Mouse (Mus musculus) ES-Bruce4 (cell line): ENCODE results near the gene 6820408C15Rik. TPM values are rescaled to one million over a fixed set of nuclear protein-coding genes. Genes with fewer than 3 reads are reported as not detected.

Experiments
- H3K27ac ChIP-seq: 2 replicates; pipeline ENCODE4 v1.5.1; 2012; ENCODE audit warnings: low read length, inconsistent platforms; ENCODE audit not compliant: insufficient read depth
- H3K27me3 ChIP-seq: 2 replicates; pipeline ENCODE4 v1.6.1; 2012; ENCODE audit warnings: mild to moderate bottlenecking, low read length, inconsistent platforms; ENCODE audit not compliant: control insufficient read depth, poor library complexity, insufficient read depth, severe bottlenecking
- H3K36me3 ChIP-seq: 2 replicates; pipeline ENCODE4 v1.6.1; 2012; ENCODE audit warnings: inconsistent platforms, mild to moderate bottlenecking, low read length, moderate library complexity; ENCODE audit not compliant: control insufficient read depth, poor library complexity, insufficient read depth, severe bottlenecking
- H3K4me1 ChIP-seq: one replicate; pipeline ENCODE4 v1.8.1; 2011; ENCODE audit warnings: low read length; ENCODE audit not compliant: control insufficient read depth, insufficient read depth
- H3K4me3 ChIP-seq: 2 replicates; pipeline ENCODE4 v1.5.1; 2011; ENCODE audit warnings: low read depth, mild to moderate bottlenecking, low read length
- H3K9ac ChIP-seq: 2 replicates; pipeline ENCODE4 v1.6.1; 2012; ENCODE audit warnings: low read depth, mild to moderate bottlenecking, inconsistent platforms; ENCODE audit not compliant: poor library complexity, severe bottlenecking
- H3K9me3 ChIP-seq: replicated peaks from 2 replicates; pipeline ENCODE4 v1.6.1; 2012; ENCODE audit warnings: mild to moderate bottlenecking, low read length, inconsistent platforms; ENCODE audit not compliant: control insufficient read depth, poor library complexity, insufficient read depth, severe bottlenecking
- CTCF ChIP-seq: IDR thresholded peaks from one replicate; pipeline ENCODE4 v1.8.1; 2011; ENCODE audit warnings: low read depth, low read length
- EP300 ChIP-seq: IDR thresholded peaks from 2 replicates; pipeline ENCODE4 v1.6.1; 2011; ENCODE audit warnings: low read depth, low read length; ENCODE audit not compliant: insufficient read depth
- POLR2A ChIP-seq: IDR thresholded peaks from one replicate; pipeline ENCODE4 v1.8.1; 2011; ENCODE audit warnings: low read length; ENCODE audit not compliant: insufficient read depth
- polyA plus RNA-seq: library from polyadenylated mRNA; stranded (reverse); fragments of >200 nt; gene quantifications from 2 replicates; pipeline ENCODE4 v1.2.4, GENCODE M21; 2011; ENCODE audit warnings: low read depth; ENCODE audit not compliant: missing spikeins, insufficient read depth, insufficient read length

The 6820408C15Rik gene
- polyA plus RNA-seq, 1 experiment: not detected

DNA sequence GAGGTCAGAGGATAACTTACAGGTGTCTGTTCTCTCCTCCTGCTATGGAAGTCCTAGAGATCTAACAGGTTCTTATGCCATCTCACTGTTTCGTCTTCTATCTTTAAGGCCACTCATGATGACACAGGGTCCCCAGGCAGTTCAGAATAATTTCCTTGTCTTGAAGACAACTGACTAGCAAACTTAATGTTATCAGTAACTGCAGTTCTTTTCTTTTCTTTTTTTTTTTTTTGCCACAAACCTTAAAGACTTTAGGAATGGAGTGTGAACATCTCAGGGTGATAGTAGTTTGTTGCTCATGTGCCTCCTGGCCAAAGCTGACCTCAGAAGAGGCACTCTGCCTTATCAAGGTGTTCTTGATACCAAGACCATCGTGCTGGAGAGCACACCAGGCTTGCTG lies 31.3 kb downstream of the 6820408C15Rik start:
- no peak overlapping the region for H3K4me3 ChIP-seq
- H3K9me3 ChIP-seq: no peaks in the 10 kb centered on the region
- H3K4me1 ChIP-seq: no peaks in the 10 kb centered on the region
- H3K9ac ChIP-seq: no peak overlapping the region
- TF ChIP-seq CTCF (no peak), POLR2A (no peak), EP300 (no peak)
- H3K27me3 ChIP-seq: no peaks in the 10 kb centered on the region
- H3K36me3 ChIP-seq: no peaks in the 10 kb centered on the region
- H3K27ac ChIP-seq: no peak overlapping the region

DNA sequence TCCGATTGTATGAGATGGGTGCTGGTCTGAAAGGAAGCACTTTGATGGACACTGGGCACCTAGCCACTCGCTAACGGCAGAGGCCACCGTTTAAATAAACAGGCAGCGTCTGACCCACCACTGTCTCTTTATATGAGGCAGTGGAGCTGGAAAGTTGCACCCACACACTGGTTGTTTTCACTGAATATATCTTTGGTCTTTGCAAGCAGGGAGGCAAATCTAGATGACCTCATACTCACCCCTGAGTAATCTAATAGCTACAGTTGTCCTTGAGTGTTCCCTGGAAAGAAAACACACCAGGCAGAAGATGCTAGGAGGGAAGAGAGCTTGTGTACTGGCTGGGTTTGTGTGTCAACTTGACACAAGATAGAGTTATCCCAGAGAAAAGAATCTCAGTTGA lies 32.1 kb downstream of the 6820408C15Rik start:
- TF ChIP-seq POLR2A (no peak), EP300 (no peak), CTCF (no peak)
- no peaks in the 10 kb centered on the region for H3K9me3 ChIP-seq
- H3K4me1 ChIP-seq: no peaks in the 10 kb centered on the region
- H3K36me3 ChIP-seq: no peaks in the 10 kb centered on the region
- H3K27me3 ChIP-seq: no peaks in the 10 kb centered on the region
- H3K9ac ChIP-seq: no peak overlapping the region
- no peak overlapping the region for H3K27ac ChIP-seq
- H3K4me3 ChIP-seq: no peak overlapping the region

DNA sequence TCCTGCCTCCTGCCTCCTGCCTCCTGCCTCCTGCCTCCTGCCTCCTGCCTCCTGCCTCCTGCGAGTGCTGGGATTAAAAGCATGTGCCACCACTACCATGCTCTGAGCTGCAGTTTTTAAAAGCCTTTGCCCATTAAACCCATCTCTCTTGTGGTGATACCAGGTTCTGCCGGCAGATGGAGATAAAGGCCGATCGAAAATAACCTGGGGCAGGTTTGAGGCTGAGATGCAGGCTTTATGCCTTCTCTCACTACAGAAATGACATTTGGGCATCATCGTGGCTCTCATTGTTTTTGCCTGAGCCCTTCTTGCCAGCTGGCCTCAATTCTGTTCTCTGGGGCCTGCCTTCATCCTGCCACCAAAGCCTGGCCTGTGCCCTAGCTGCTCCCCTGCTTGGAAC lies 34.9 kb downstream of the 6820408C15Rik start:
- no peak overlapping the region for H3K4me3 ChIP-seq
- TF ChIP-seq CTCF (peak; percentile 37), EP300 (no peak)
- no peak overlapping the region for H3K27ac ChIP-seq
- H3K9ac ChIP-seq: no peak overlapping the region
- H3K36me3 ChIP-seq: no peaks in the 10 kb centered on the region
- H3K4me1 ChIP-seq: no peaks in the 10 kb centered on the region
- H3K9me3 ChIP-seq: no peaks in the 10 kb centered on the region
- H3K27me3 ChIP-seq: no peaks in the 10 kb centered on the region

DNA sequence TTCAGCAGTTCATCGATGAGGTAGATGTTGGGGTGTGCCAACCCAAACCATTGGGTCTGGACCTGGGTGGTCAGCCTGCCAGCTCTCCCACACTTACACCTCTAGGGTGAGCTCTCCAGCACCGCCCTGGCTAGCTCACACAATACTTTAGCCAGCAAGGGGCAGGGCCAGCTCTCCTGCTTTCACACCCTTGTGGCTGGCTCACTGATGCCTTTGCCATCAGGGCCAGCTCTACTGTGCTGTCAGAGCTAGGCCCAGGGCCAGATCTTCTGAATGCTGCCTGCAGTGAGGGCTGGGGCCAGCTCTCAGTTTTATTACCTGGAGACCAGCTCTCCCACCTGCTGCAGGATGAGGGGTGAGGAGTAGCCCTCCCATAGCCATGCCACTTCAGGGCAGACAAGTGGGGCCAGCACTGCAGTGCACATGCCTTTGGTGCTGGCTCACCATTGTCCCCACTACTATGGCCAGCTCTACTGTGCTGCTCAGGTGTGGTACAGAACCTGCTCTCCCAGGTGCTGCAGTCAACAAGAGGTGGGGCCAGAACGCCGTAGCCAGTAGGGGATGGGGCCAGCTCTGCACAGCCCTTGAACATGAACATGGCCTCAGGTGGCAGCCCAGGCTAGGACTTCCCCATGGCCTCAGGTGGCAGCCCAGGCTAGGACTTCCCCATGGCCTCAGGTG lies 36.9 kb downstream of the 6820408C15Rik start:
- Histone ChIP-seq H3K36me3 (no peaks in the 10 kb centered on the region), H3K27ac (no peak overlapping the region), H3K4me3 (no peak overlapping the region), H3K4me1 (no peaks in the 10 kb centered on the region), H3K9me3 (no peaks in the 10 kb centered on the region), H3K27me3 (no peaks in the 10 kb centered on the region), H3K9ac (no peak overlapping the region)
- TF ChIP-seq POLR2A: no peak
- TF ChIP-seq EP300: no peak
- TF ChIP-seq CTCF: no peak

DNA sequence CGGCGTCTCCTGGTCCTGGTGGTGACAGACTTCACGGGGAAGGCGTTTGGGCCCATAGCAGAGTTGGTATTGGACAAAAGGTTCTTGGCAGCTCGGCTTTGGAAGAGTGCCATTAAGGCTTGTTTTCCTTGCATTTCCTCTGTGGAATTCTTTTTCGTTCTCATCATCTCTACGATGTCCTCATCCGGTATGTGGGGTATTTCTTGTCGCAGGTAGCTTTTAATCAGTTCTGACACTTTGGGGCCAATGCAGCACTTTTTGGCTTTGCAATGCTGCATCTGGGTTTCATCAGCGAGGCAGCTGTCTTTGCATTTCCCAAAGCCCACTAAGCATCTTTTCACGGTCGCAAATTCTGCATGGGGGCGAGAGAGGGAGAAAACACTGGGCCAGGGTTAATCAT lies 43.9 kb downstream of the 6820408C15Rik start:
- no peak overlapping the region for H3K9ac ChIP-seq
- no peaks in the 10 kb centered on the region for H3K27me3 ChIP-seq
- no peaks in the 10 kb centered on the region for H3K4me1 ChIP-seq
- no peaks in the 10 kb centered on the region for H3K36me3 ChIP-seq
- no peak overlapping the region for H3K27ac ChIP-seq
- H3K9me3 ChIP-seq: no peaks in the 10 kb centered on the region
- TF ChIP-seq EP300: no peak
- no peak for TF ChIP-seq POLR2A
- no peak for TF ChIP-seq CTCF
- no peak overlapping the region for H3K4me3 ChIP-seq

DNA sequence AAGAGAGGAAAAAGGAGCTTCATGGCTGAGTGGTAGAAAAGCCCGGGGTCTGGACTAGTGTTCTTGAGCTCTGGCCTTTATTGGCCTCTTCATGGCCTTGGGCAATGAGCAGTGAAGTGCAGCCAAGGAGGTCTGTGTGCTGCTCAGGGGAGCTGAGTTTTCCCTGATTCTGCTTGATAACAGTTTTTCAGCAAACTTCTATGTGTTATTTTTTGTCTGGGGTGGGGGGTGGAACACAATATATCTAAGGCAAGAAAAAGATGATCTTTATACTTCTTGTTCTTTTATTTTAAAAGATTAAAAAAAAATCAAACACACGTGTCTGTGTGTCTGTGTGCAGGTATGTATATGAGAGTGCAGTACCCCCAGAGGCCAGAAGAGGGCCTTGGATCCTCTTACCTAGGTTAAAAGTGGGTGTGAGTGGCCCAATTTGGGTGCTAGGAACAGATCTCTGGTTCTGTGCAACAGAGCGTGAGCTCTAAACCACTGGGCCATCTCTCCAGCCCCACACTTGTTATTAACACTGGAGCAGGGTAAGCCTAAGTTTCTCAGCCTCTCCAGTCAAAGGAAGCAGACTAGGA lies 49.3 kb downstream of the 6820408C15Rik start, which contains the start of gene Defb23:
Defb23 (minus strand) TSS at position 51 of the 581 bp plus-strand sequence.
- Histone ChIP-seq H3K9ac (no peak within 1 kb of the TSS), H3K9me3 (no peaks in the 10 kb centered on the region), H3K4me1 (no peaks in the 10 kb centered on the region), H3K27ac (no peak within 1 kb of the TSS), H3K36me3 (no peaks in the 10 kb centered on the region), H3K4me3 (no peak within 1 kb of the TSS), H3K27me3 (no peaks in the 10 kb centered on the region)
- TF ChIP-seq CTCF (no peak), EP300 (no peak), POLR2A (no peak)
